Mouse (Mus musculus) CH12.LX (cell line): Measurements from ENCODE around the gene Dicer1. TPM values are rescaled to one million over a fixed set of nuclear protein-coding genes. Genes with fewer than 3 reads are reported as not detected.

Source experiments
- DNase-seq: peaks from one replicate; pipeline ENCODE4 v3.0.0-alpha.2; 2013; ENCODE audit errors: extremely low read depth
- H3K27ac ChIP-seq: 2 replicates; pipeline ENCODE4 v1.5.1; 2012; ENCODE audit warnings: low read depth, mild to moderate bottlenecking, control low read depth, moderate library complexity; ENCODE audit not compliant: insufficient read depth
- H3K27me3 ChIP-seq: replicated peaks from 2 replicates; pipeline ENCODE3; 2012; ENCODE audit warnings: inconsistent platforms
- H3K36me3 ChIP-seq, 2 experiments: replicated peaks in 1 of 2; 2 replicates each; pipeline versions ENCODE3 to v1.6.1; 2012; ENCODE audit warnings: inconsistent platforms in 1 of 2, low read length in 1 of 2, mild to moderate bottlenecking in 1 of 2, mixed read lengths in 1 of 2, moderate library complexity in 1 of 2; ENCODE audit not compliant: control insufficient read depth in 1 of 2, insufficient read depth in 1 of 2
- H3K4me1 ChIP-seq, 2 experiments: 2 replicates each; pipeline ENCODE4 v1.6.1; 2012; ENCODE audit warnings: inconsistent platforms in 1 of 2, moderate library complexity in 1 of 2; ENCODE audit not compliant: insufficient read depth in 2 of 2, control insufficient read depth in 1 of 2
- H3K4me2 ChIP-seq: 2 replicates; pipeline ENCODE4 v1.6.1; 2012; ENCODE audit warnings: low read depth, mild to moderate bottlenecking, control low read depth; ENCODE audit not compliant: poor library complexity, insufficient read depth, severe bottlenecking
- H3K4me3 ChIP-seq, 3 experiments: fragments of 150-350 bp in 1 of 3; sonication (generic) in 1 of 3; replicated peaks in 1 of 3; 2 replicates each; pipeline versions ENCODE3 to v1.5.1; 2011 to 2012; ENCODE audit warnings: low read depth in 2 of 3, low read length in 2 of 3, mild to moderate bottlenecking in 2 of 3, moderate library complexity in 2 of 3, control low read depth in 1 of 3, improper control_type of control experiment in 1 of 3, inconsistent platforms in 1 of 3, mixed read lengths in 1 of 3; ENCODE audit not compliant: poor library complexity in 1 of 3
- H3K79me2 ChIP-seq: replicated peaks from 2 replicates; pipeline ENCODE4 v1.6.1; 2012; ENCODE audit warnings: mild to moderate bottlenecking, moderate library complexity; ENCODE audit not compliant: control insufficient read depth, poor library complexity, insufficient read depth, severe bottlenecking; ENCODE audit errors: extremely low read depth
- H3K9ac ChIP-seq: 2 replicates; pipeline ENCODE4 v1.6.1; 2012; ENCODE audit warnings: low read depth, mild to moderate bottlenecking, control low read depth, moderate library complexity; ENCODE audit not compliant: insufficient read depth
- H3K9me3 ChIP-seq: replicated peaks from 2 replicates; pipeline ENCODE3; 2012; ENCODE audit warnings: low read length, inconsistent platforms, mixed read lengths
- BHLHE40 ChIP-seq: IDR thresholded peaks from 2 replicates; pipeline ENCODE4 v1.6.1; 2011; ENCODE audit warnings: mild to moderate bottlenecking, low read depth, low read length, improper control_type of control experiment
- CHD2 ChIP-seq: IDR thresholded peaks from 2 replicates; pipeline ENCODE4 v1.6.1; 2011; ENCODE audit warnings: low read length, improper control_type of control experiment
- CTCF ChIP-seq, 2 experiments: IDR thresholded peaks in 1 of 2; conservative IDR thresholded peaks in 1 of 2; 2 replicates each; pipeline ENCODE4 v1.5.1; 2011 to 2012; ENCODE audit warnings: low read depth in 2 of 2, low read length in 2 of 2, improper control_type of control experiment in 1 of 2, inconsistent platforms in 1 of 2, mild to moderate bottlenecking in 1 of 2, moderate library complexity in 1 of 2
- E2F4 ChIP-seq: IDR thresholded peaks from 2 replicates; pipeline ENCODE4 v1.6.1; 2011; ENCODE audit warnings: low read depth, low read length, improper control_type of control experiment; ENCODE audit not compliant: insufficient replicate concordance
- ELF1 ChIP-seq: IDR thresholded peaks from 2 replicates; pipeline ENCODE4 v1.6.1; 2014; ENCODE audit warnings: low read depth, mild to moderate bottlenecking, inconsistent platforms, low read length, improper control_type of control experiment
- EP300 ChIP-seq: IDR thresholded peaks from 2 replicates; pipeline ENCODE4 v1.6.1; 2011; ENCODE audit warnings: low read length, improper control_type of control experiment
- IRF4 ChIP-seq: IDR thresholded peaks from 2 replicates; pipeline ENCODE4 v1.6.1; 2014; ENCODE audit warnings: low read depth, mild to moderate bottlenecking, inconsistent platforms, low read length, improper control_type of control experiment
- MXI1 ChIP-seq: IDR thresholded peaks from 2 replicates; pipeline ENCODE4 v1.6.1; 2011; ENCODE audit warnings: mild to moderate bottlenecking, low read depth, low read length, improper control_type of control experiment
- NELFE ChIP-seq: IDR thresholded peaks from 2 replicates; pipeline ENCODE4 v1.6.1; 2011; ENCODE audit warnings: low read depth, low read length, improper control_type of control experiment
- NRF1 ChIP-seq: IDR thresholded peaks from 2 replicates; pipeline ENCODE4 v1.6.1; 2014; ENCODE audit warnings: low read depth, mild to moderate bottlenecking, inconsistent platforms, low read length, improper control_type of control experiment, moderate library complexity
- PAX5 ChIP-seq: IDR thresholded peaks from 2 replicates; pipeline ENCODE4 v1.6.1; 2012; ENCODE audit warnings: low read length, inconsistent platforms, mixed read lengths
- POLR2A ChIP-seq: IDR thresholded peaks from 2 replicates; pipeline ENCODE4 v1.6.1; 2011; ENCODE audit warnings: low read depth, mild to moderate bottlenecking, improper control_type of control experiment, low read length
- SIN3A ChIP-seq: IDR thresholded peaks from 2 replicates; pipeline ENCODE4 v1.6.1; 2012; ENCODE audit warnings: low read length, improper control_type of control experiment, inconsistent platforms
- SMC3 ChIP-seq: IDR thresholded peaks from 2 replicates; pipeline ENCODE4 v1.6.1; 2011; ENCODE audit warnings: low read depth, low read length, improper control_type of control experiment
- TBP ChIP-seq: conservative IDR thresholded peaks from 2 replicates; pipeline ENCODE4 v1.6.1; 2011; ENCODE audit warnings: low read depth, low read length, improper control_type of control experiment
- ZC3H11A ChIP-seq: IDR thresholded peaks from 2 replicates; pipeline ENCODE4 v1.6.1; 2012; ENCODE audit warnings: low read depth, mild to moderate bottlenecking, inconsistent platforms, low read length, improper control_type of control experiment
- ZKSCAN1 ChIP-seq: IDR thresholded peaks from 2 replicates; pipeline ENCODE4 v1.6.1; 2012; ENCODE audit warnings: low read depth, inconsistent platforms, low read length, improper control_type of control experiment, borderline replicate concordance
- ZMIZ1 ChIP-seq: IDR thresholded peaks from 2 replicates; pipeline ENCODE4 v1.6.1; 2012; ENCODE audit warnings: low read depth, mild to moderate bottlenecking, inconsistent platforms, low read length, improper control_type of control experiment
- dilution Hi-C: fragments of 300-500 bp; cut with MboI; formaldehyde crosslinking; loops from 2 replicates; pipeline ENCODE4 v1.14.3; 2020; ENCODE audit warnings: low sequenced_read_pairs; ENCODE audit not compliant: extremely low pct_unique_long_range_greater_than_20kb, extremely low pct_ligation_motif_present
- in situ Hi-C: fragments of 300-500 bp; cut with MboI; formaldehyde crosslinking; loops from 3 replicates; pipeline ENCODE4 v1.14.3; 2019; ENCODE audit warnings: low sequenced_read_pairs, low pct_ligation_motif_present, low pct_unique_long_range_greater_than_20kb, mixed read lengths
- polyA plus RNA-seq: library from polyadenylated mRNA; unstranded; fragments of >175 nt; gene quantifications from 2 replicates; pipeline ENCODE4 v1.2.1, GENCODE M21; 2012; ENCODE audit warnings: low read depth; ENCODE audit not compliant: insufficient read length
- total RNA-seq, 2 experiments: library from RNA; depleted of rRNA; stranded (reverse); fragments of 300-350 nt in 1 of 2; fragments of >200 nt in 1 of 2; gene quantifications; 2 replicates each; pipeline ENCODE4 v1.2.3; 2012 to 2014

The Dicer1 gene
- total and polyA plus RNA-seq, 3 experiments, result 22.0 to 41.1 (median 23.2) TPM

GRCm38 (mm10) chr12:104642337-104642736 is 109.4 kb downstream of the Dicer1 start:
- Histone ChIP-seq H3K9me3 (no peaks in the 10 kb centered on the region), H3K27ac (no peak overlapping the region), H3K9ac (no peak overlapping the region), H3K4me1 (peaks cover 0 to 5% of the 10 kb centered on the region in 2 experiments; a peak in 1 of 4 replicates), H3K79me2 (no peaks in the 10 kb centered on the region), H3K27me3 (peaks cover 93% of the 10 kb centered on the region), H3K4me3 (no peak overlapping the region), H3K4me2 (no peak overlapping the region), H3K36me3 (no peaks in the 10 kb centered on the region)
- in situ Hi-C loops, result no loop called here
- dilution Hi-C loops, result no loop called here
- no peak for DNase-seq
- TF ChIP-seq PAX5, result no peak
- no peak for TF ChIP-seq MXI1
- TF ChIP-seq SMC3, result no peak
- TF ChIP-seq NRF1, result no peak
- TF ChIP-seq ZKSCAN1, result no peak
- TF ChIP-seq IRF4, result no peak
- TF ChIP-seq BHLHE40, result no peak
- TF ChIP-seq EP300, result no peak
- no peak for TF ChIP-seq CHD2
- no peak for TF ChIP-seq POLR2A
- no peak for TF ChIP-seq SIN3A
- TF ChIP-seq TBP, result no peak
- no peak for TF ChIP-seq ZMIZ1
- no peak for TF ChIP-seq NELFE
- no peak for TF ChIP-seq E2F4
- no peak for TF ChIP-seq ELF1
- no peak for TF ChIP-seq CTCF (conservative IDR thresholded peaks at IDR 0.05 in 1 of 2, IDR thresholded peaks at IDR 0.05 in 1 of 2; ENCODE audit: low read depth in 2 of 2, low read length in 2 of 2)
- no peak for TF ChIP-seq ZC3H11A

- Histone ChIP-seq H3K27ac (no peak overlapping the region), H3K4me1 (0 out of 4 replicates have a peak, but pooled peaks cover 0 to 3% of the 10 kb centered on the region in 2 experiments), H3K27me3 (peaks cover 92% of the 10 kb centered on the region), H3K36me3 (no peaks in the 10 kb centered on the region), H3K9ac (no peak overlapping the region), H3K4me3 (no peak overlapping the region), H3K9me3 (no peaks in the 10 kb centered on the region), H3K79me2 (no peaks in the 10 kb centered on the region), H3K4me2 (no peak overlapping the region)
- in situ Hi-C loops, result no loop called here
- no peak for DNase-seq
- no peak for TF ChIP-seq SIN3A
- dilution Hi-C loops, result no loop called here
These were observed 110.8 kb downstream of the Dicer1 start for GRCm38 (mm10) chr12:104640934-104641333.
